Mouse (Mus musculus) spleen, adult 2 months (tissue): ENCODE results near the gene Arid1b. TPM values are rescaled to one million over a fixed set of nuclear protein-coding genes. Genes with fewer than 3 reads are reported as not detected.

ENCODE experiments used
- DNase-seq, 2 experiments: peaks; one replicate each; pipeline versions ENCODE4 v3.0.0 to v3.0.0-alpha.2; 2012 to 2021; ENCODE audit warnings: low spot score in 2 of 2, low read depth in 1 of 2
- H3K27ac ChIP-seq: fragments of 200-500 bp; 2 replicates; pipeline ENCODE4 v1.5.1; 2012; ENCODE audit warnings: low read length, inconsistent platforms; ENCODE audit not compliant: insufficient read depth
- H3K27me3 ChIP-seq: fragments of 200-500 bp; 2 replicates; pipeline ENCODE4 v1.6.1; 2012; ENCODE audit warnings: mild to moderate bottlenecking, moderate library complexity, low read length, inconsistent platforms; ENCODE audit not compliant: control insufficient read depth, insufficient read depth
- H3K36me3 ChIP-seq: fragments of 200-500 bp; 2 replicates; pipeline ENCODE4 v1.6.1; 2012; ENCODE audit warnings: mild to moderate bottlenecking, low read length, inconsistent platforms; ENCODE audit not compliant: control insufficient read depth, insufficient read depth
- H3K4me1 ChIP-seq: fragments of 200-500 bp; 2 replicates; pipeline ENCODE4 v1.6.1; 2011; ENCODE audit warnings: inconsistent platforms; ENCODE audit not compliant: control insufficient read depth, insufficient read depth, insufficient read length
- H3K4me3 ChIP-seq: fragments of 200-500 bp; 2 replicates; pipeline ENCODE4 v1.5.1; 2011; ENCODE audit warnings: mild to moderate bottlenecking, inconsistent platforms; ENCODE audit not compliant: insufficient read depth, insufficient read length; ENCODE audit errors: extremely low read depth
- CTCF ChIP-seq: fragments of 200-500 bp; IDR thresholded peaks from 2 replicates; pipeline ENCODE4 v1.5.1; 2011; ENCODE audit warnings: mild to moderate bottlenecking, inconsistent platforms; ENCODE audit not compliant: insufficient read depth, insufficient read length, insufficient replicate concordance; ENCODE audit errors: extremely low read depth
- POLR2A ChIP-seq: fragments of 200-500 bp; IDR thresholded peaks from 2 replicates; pipeline ENCODE4 v1.6.1; 2011; ENCODE audit warnings: low read depth, low read length, inconsistent platforms
- WGBS: fragments of 180-500 bp; shearing (Covaris S2); methylation state at CpG from one replicate; pipeline ENCODE4 v1.1.7; 2018; 5-methylcytosine and 5-hydroxymethylcytosine counted together
- polyA plus RNA-seq: library from polyadenylated mRNA; depleted of rRNA; stranded (reverse); fragments of >200 nt; gene quantifications from 2 replicates; pipeline ENCODE4 v1.2.3, GENCODE M21; 2012

Gene Arid1b
- polyA plus RNA-seq, 1 experiment: 53.5 TPM

DNA sequence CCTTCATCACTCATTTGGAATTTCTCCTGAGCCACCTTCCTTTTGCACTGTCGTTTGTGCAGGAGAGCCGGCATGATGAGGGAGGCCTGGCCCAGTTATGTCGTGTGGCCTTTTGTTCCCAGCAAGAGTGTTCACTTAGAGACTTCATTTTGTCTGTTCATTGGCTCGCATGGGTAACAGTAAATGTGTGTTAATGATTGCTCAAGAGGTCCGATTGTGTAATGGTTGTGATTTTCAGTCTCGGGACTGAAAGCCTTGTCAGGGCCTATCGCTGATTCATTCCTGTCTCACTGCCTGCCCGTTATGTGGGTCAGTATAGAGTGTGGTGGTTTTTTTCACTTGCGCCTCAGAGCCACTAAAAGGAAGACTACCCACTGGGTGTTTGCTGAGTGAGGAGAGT lies 212.6 kb downstream of the Arid1b start:
- TF ChIP-seq POLR2A (no peak), CTCF (no peak)
- WGBS: 69% methylated on average over 9 of the region's 9 CpGs
- Histone ChIP-seq H3K27me3 (no peaks in the 10 kb centered on the region), H3K4me1 (peaks cover 9% of the 10 kb centered on the region; the same call in 1 of the 2 replicates), H3K4me3 (no peak overlapping the region), H3K36me3 (peaks cover 2% of the 10 kb centered on the region; the same call in 1 of the 2 replicates), H3K27ac (no peak overlapping the region)
- no peak for DNase-seq

DNA sequence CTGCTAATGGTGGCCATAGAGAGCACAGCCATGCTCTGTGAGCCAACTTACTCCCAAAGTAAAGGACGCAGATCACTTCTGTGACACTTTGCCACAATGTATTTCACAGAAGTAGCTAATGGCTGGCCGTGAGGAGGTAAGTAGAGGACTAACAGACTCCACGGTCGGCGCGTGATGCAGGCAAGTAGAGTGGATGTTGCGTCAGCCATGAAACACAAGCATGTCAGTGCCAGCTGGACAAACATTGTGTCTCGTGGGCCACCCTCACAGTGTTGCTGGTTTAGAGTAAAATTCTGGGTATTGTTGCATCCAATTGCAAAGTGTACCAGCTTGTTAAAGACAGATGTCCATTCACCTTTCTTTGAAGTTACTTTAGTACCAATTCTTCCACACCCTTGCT lies 213.7 kb downstream of the Arid1b start:
- Histone ChIP-seq H3K36me3 (peaks cover 2% of the 10 kb centered on the region; the same call in 1 of the 2 replicates), H3K27ac (no peak overlapping the region), H3K27me3 (no peaks in the 10 kb centered on the region), H3K4me1 (peaks cover 7% of the 10 kb centered on the region; the same call in 1 of the 2 replicates), H3K4me3 (no peak overlapping the region)
- 94% methylated on average over 8 of the region's 8 CpGs for WGBS
- TF ChIP-seq POLR2A (no peak), CTCF (no peak)
- DNase-seq: no peak

DNA sequence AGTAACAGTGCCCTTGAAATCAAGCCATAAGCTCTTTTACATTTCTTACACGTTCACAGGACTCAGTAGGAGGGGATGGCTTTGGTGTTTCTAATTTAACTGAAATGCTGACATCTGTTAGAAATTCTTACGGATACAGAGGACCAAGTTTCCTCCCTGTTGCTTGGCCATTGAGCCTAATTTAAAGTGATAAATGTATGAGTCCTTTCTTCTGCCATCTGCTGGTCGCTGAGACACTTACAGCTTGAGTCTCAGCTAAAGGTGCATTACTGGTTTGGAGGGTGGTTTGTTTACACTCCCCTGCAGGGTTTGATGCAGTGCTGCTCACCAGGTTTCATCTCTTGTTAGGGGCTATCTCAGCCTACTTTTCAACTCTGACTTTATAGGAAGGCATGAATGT lies 214.2 kb downstream of the Arid1b start:
- Histone ChIP-seq H3K36me3 (peaks cover 2% of the 10 kb centered on the region; the same call in 1 of the 2 replicates), H3K4me3 (no peak overlapping the region), H3K27ac (no peak overlapping the region), H3K4me1 (peaks cover 6% of the 10 kb centered on the region; the same call in 1 of the 2 replicates), H3K27me3 (no peaks in the 10 kb centered on the region)
- 66% methylated on average over 3 of the region's 3 CpGs for WGBS
- peak in 1 of 2 experiments; percentile 35 for DNase-seq
- TF ChIP-seq POLR2A (no peak), CTCF (peak; percentile 33; the same call in 1 of the 2 replicates)

DNA sequence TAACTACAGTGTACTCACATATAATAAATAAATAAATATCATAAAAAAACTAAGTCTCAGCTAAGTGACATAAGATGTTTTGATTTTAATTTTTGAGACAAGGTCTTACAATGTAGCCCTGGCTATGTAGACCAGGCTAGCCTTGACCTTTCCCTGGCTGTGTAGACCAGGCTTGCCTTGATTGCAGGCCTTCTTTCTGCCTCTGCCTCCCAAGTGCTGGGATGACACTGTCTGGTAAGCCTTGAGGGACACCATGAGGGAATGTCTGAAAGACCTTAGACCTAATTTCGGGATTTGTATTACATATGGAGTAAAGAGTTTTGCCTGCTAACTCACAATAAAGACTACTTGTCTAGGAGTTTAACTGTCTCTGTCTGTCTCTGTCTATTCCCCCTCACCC lies 214.9 kb downstream of the Arid1b start:
- H3K4me1 ChIP-seq: peaks cover 9% of the 10 kb centered on the region; the same call in 1 of the 2 replicates
- 96% methylated on average over 1 of the region's 1 CpGs for WGBS

DNA sequence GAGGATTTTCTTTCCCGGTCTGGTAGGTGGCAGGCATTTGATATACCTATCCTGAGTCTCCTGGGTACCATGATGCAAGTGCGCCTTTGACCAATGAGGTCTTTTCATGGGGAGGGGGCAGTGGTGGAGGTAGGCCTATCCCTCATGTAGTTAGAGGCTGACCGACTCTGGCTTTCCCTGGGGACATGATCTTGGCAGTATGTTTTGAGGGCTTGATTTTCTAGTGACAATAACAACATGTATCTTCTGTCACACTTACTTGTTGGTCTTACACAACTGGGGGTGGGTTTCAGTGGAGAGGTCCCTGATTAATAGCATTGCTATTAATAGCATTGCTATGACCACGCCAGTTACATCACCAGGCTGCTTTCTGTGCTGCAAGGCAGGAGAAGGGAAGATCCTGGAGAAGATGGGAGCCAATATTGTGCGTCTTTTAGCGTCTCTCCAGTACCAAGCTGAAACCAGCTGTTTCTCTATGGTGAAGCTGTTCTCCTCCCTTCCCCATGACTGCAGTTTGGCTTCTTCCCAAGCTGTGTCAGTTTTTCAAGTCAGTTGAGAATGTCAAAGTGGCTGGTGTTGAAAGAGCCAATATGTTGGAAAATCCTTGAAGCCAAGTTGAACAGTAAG lies 216.1 kb downstream of the Arid1b start:
- Histone ChIP-seq H3K4me1 (peaks cover 11% of the 10 kb centered on the region; the same call in 1 of the 2 replicates), H3K27me3 (no peaks in the 10 kb centered on the region), H3K27ac (no peak overlapping the region), H3K36me3 (no peaks in the 10 kb centered on the region; the same call in 1 of the 2 replicates), H3K4me3 (no peak overlapping the region)
- no peak for TF ChIP-seq POLR2A
- no peak for TF ChIP-seq CTCF
- 80% methylated on average over 6 of the region's 6 CpGs for WGBS
- no peak for DNase-seq

More for the DNA sequence above, 214.9 kb downstream of the Arid1b start:
- Histone ChIP-seq H3K27ac (no peak overlapping the region), H3K36me3 (no peaks in the 10 kb centered on the region; the same call in 1 of the 2 replicates), H3K27me3 (no peaks in the 10 kb centered on the region), H3K4me3 (no peak overlapping the region)
- DNase-seq: no peak
- TF ChIP-seq POLR2A (no peak), CTCF (no peak)

DNA sequence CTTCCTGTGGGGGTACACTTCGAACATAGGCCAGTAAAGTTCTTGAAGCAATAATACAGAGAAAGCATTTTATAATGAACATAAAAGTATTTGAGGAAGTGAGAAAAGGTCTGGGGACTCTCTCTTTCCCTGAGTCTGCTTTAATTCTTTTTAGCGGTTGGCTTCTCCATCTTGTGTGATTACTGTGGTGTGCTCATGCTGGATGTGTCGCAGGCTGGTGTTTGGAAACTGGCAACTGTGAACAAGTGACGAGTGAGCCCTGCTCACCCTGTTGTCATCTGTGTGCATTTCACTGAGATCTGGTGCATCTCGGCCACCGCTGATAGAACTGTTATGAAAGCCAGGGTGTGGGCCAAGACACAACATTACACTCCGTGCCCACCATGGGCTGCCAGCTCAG lies 216.8 kb downstream of the Arid1b start:
- H3K27ac ChIP-seq: peak overlapping the region; percentile 19; the same call in 1 of the 2 replicates
- no peaks in the 10 kb centered on the region; the same call in 1 of the 2 replicates for H3K36me3 ChIP-seq
- TF ChIP-seq POLR2A (no peak), CTCF (no peak)
- no peak overlapping the region for H3K4me3 ChIP-seq
- peaks cover 11% of the 10 kb centered on the region; the same call in 1 of the 2 replicates for H3K4me1 ChIP-seq
- H3K27me3 ChIP-seq: no peaks in the 10 kb centered on the region
- 36% methylated on average over 7 of the region's 7 CpGs for WGBS
- no peak for DNase-seq

DNA sequence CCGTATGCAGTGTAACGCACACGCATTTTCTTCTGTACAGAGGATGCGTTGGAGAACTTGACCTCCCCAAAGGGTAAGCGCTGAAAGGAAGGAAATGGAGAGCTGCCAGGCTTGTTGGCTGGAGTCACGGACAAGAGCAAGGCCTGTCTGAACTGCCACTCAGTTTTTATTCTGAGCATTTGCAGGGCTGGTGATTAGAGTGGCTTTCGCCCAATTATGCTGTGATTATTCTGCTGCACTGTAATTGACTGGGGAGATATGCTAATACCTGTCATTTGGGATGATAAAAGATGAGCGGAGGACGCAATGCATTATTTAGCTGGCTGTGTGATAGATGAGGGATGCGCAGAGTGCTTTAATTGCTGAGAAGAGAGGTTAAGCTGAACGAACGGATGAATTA lies 218.0 kb downstream of the Arid1b start:
- no peak for DNase-seq
- Histone ChIP-seq H3K4me3 (no peak overlapping the region), H3K27me3 (no peaks in the 10 kb centered on the region), H3K36me3 (no peaks in the 10 kb centered on the region; the same call in 1 of the 2 replicates), H3K27ac (no peak overlapping the region), H3K4me1 (peaks cover 15% of the 10 kb centered on the region; the same call in 1 of the 2 replicates)
- 72% methylated on average over 12 of the region's 12 CpGs for WGBS
- no peak for TF ChIP-seq CTCF
- TF ChIP-seq POLR2A: no peak
